In the genomic region with DNA sequence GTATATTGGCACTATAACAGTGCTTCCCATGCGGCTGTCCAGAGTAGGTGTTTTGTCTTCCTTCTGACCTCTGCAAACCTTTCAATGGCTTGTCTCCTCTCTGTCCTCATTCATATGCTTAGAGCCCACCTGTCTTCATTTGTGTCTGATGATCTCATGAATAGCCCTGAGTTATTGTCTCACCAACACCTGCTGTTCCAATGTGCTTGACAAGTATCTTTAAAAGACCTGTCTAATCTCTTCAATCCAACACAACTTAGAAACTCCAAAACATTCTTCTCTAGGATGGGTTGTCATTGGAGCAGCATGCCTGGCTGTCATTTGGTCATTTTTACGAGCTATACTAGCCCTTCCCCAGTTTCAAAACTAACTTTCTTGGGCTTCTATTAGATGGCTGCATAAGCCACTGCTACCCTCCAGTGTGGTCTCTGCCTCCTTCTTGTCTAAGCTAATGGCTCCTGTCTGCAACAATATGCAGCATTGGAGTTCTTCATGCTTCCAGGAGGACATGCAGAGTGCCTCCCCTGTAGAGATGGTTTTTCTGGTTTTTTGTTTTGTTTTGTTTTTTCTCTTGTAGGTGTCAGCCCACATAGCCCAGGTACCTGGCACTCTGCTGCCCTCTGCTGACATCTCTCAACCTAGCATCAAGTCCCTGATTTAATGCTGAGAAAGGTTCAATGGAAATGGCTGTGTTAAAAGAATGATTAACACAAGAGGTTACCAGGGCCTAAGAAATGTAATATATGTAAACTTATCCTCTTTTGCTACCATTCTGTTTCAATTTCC, we compare ENCODE assay signal across 8 mouse cellular contexts.
DNase-seq lines count a peak whose midpoint lies in the region; ATAC-seq and TF ChIP-seq lines count a peak whose summit lies in the region.

No protein-coding gene starts in this region.

- 78% methylated on average over 2 of the region's 2 CpGs for WGBS in intestine, embryonic 14.5 days
- WGBS in intestine, embryonic 16.5 days = 70% methylated on average over 2 of the region's 2 CpGs
- 72% methylated on average over 2 of the region's 2 CpGs for WGBS in hindbrain, embryonic 10.5 days
- 62% methylated on average over 2 of the region's 2 CpGs for WGBS in midbrain, embryonic 13.5 days

- peak; percentile 73 for DNase-seq in intestine, embryonic 14.5 days (ENCODE audit: low spot score)
- peak; percentile 41 for DNase-seq in ES-E14 (ENCODE audit: low read depth, low spot score)
- DNase-seq in cerebellum, postnatal 10 days = peak; percentile 83 to 88
- peak; percentile 45 for DNase-seq in hindbrain, embryonic 10.5 days (ENCODE audit: low spot score)
- DNase-seq in layer of hippocampus, postnatal 25 days (ENCODE audit: extremely low spot score in 1 of 2, low spot score in 1 of 2) = peak; percentile 30 to 70
- peak; percentile 50 for DNase-seq in thymus, postnatal 0 days (ENCODE audit: low spot score)

- no peaks in the 10 kb centered on the region for H3K9me3 ChIP-seq in intestine, embryonic 14.5 days (ENCODE audit: control insufficient read depth, low read length)
- H3K9me3 ChIP-seq in intestine, embryonic 16.5 days (ENCODE audit: control insufficient read depth, low read length) = no peaks in the 10 kb centered on the region
- H3K9me3 ChIP-seq in ES-E14 (ENCODE audit: control insufficient read depth, insufficient read depth, low read depth, low read length) = no peaks in the 10 kb centered on the region
- H3K9me3 ChIP-seq in hindbrain, embryonic 10.5 days = no peaks in the 10 kb centered on the region
- no peaks in the 10 kb centered on the region for H3K9me3 ChIP-seq in midbrain, embryonic 13.5 days

- H3K4me3 ChIP-seq in intestine, embryonic 14.5 days (ENCODE audit: low read depth, low read length) = no peak overlapping the region
- H3K4me3 ChIP-seq in intestine, embryonic 16.5 days (ENCODE audit: low read length) = no peak overlapping the region
- no peak overlapping the region for H3K4me3 ChIP-seq in ES-E14 (ENCODE audit: insufficient read depth in 1 of 2, low read depth in 1 of 2, low read length in 2 of 2, poor library complexity in 1 of 2, severe bottlenecking in 1 of 2)
- H3K4me3 ChIP-seq in hindbrain, embryonic 10.5 days = no peak overlapping the region
- no peak overlapping the region for H3K4me3 ChIP-seq in midbrain, embryonic 13.5 days (replicated peaks)

- peaks cover 2% of the 10 kb centered on the region; the same call in 1 of the 2 replicates for H3K4me1 ChIP-seq in intestine, embryonic 14.5 days (replicated peaks; ENCODE audit: control insufficient read depth, insufficient read depth, low read length)
- H3K4me1 ChIP-seq in intestine, embryonic 16.5 days (ENCODE audit: control insufficient read depth, insufficient read depth, low read length) = peaks cover 2% of the 10 kb centered on the region; the same call in 1 of the 2 replicates
- H3K4me1 ChIP-seq in ES-E14 (ENCODE audit: control insufficient read depth in 2 of 2, insufficient read depth in 2 of 2, low read length in 2 of 2, poor library complexity in 1 of 2) = peaks cover 0 to 2% of the 10 kb centered on the region in 2 experiments; a peak in 1 of 4 replicates
- H3K4me1 ChIP-seq in hindbrain, embryonic 10.5 days (replicated peaks) = peaks cover 4% of the 10 kb centered on the region; the same call in 1 of the 2 replicates
- no peaks in the 10 kb centered on the region for H3K4me1 ChIP-seq in midbrain, embryonic 13.5 days (replicated peaks)

- no peaks in the 10 kb centered on the region for H3K27me3 ChIP-seq in intestine, embryonic 14.5 days (replicated peaks; ENCODE audit: control insufficient read depth, insufficient read depth, low read length)
- H3K27me3 ChIP-seq in intestine, embryonic 16.5 days (replicated peaks; ENCODE audit: control insufficient read depth, insufficient read depth, low read length) = no peaks in the 10 kb centered on the region
- H3K27me3 ChIP-seq in hindbrain, embryonic 10.5 days (ENCODE audit: insufficient read depth, poor library complexity, severe bottlenecking) = no peaks in the 10 kb centered on the region
- no peaks in the 10 kb centered on the region for H3K27me3 ChIP-seq in midbrain, embryonic 13.5 days

- in situ Hi-C loops in ES-E14 (cut with MboI; ENCODE audit: low sequenced_read_pairs in 2 of 2, unreplicated experiment in 2 of 2) = loop anchor here (25.0 kb wide), 1 partner anchor 757 kb away; no protein-coding TSS in a partner anchor

- no peak overlapping the region for H3K4me2 ChIP-seq in intestine, embryonic 14.5 days (ENCODE audit: low read length)
- H3K4me2 ChIP-seq in intestine, embryonic 16.5 days (ENCODE audit: low read depth, low read length) = no peak overlapping the region
- no peak overlapping the region for H3K4me2 ChIP-seq in midbrain, embryonic 13.5 days (replicated peaks)

- H3K27ac ChIP-seq in intestine, embryonic 14.5 days (ENCODE audit: low read depth) = no peak overlapping the region
- no peak overlapping the region for H3K27ac ChIP-seq in intestine, embryonic 16.5 days (ENCODE audit: low read length)
- no peak overlapping the region for H3K27ac ChIP-seq in ES-E14 (ENCODE audit: insufficient read depth, low read depth, low read length, poor library complexity, severe bottlenecking)
- H3K27ac ChIP-seq in hindbrain, embryonic 10.5 days = no peak overlapping the region
- H3K27ac ChIP-seq in midbrain, embryonic 13.5 days = no peak overlapping the region

- no peak for ATAC-seq in intestine, embryonic 14.5 days (replicated peaks; ENCODE audit: low FRiP score, low TSS enrichment, low read depth)
- no peak for ATAC-seq in intestine, embryonic 16.5 days
- ATAC-seq in midbrain, embryonic 13.5 days = peak; percentile 62

- H3K36me3 ChIP-seq in intestine, embryonic 14.5 days (ENCODE audit: control insufficient read depth, insufficient read depth, low read length) = no peaks in the 10 kb centered on the region
- H3K36me3 ChIP-seq in intestine, embryonic 16.5 days (ENCODE audit: control insufficient read depth, insufficient read depth, low read length) = no peaks in the 10 kb centered on the region
- no peaks in the 10 kb centered on the region for H3K36me3 ChIP-seq in ES-E14 (ENCODE audit: control insufficient read depth, insufficient read depth, low read length, poor library complexity, severe bottlenecking)
- no peaks in the 10 kb centered on the region for H3K36me3 ChIP-seq in hindbrain, embryonic 10.5 days
- H3K36me3 ChIP-seq in midbrain, embryonic 13.5 days = no peaks in the 10 kb centered on the region

- H3K9ac ChIP-seq in intestine, embryonic 14.5 days (ENCODE audit: low read length) = no peak overlapping the region
- H3K9ac ChIP-seq in intestine, embryonic 16.5 days (ENCODE audit: low read depth, low read length) = no peak overlapping the region
- no peak overlapping the region for H3K9ac ChIP-seq in ES-E14 (ENCODE audit: insufficient read depth, low read depth, low read length, poor library complexity, severe bottlenecking)
- H3K9ac ChIP-seq in midbrain, embryonic 13.5 days (replicated peaks) = no peak overlapping the region

TF ChIP-seq in ES-E14, 5 proteins besides CTCF, POLR2A, EP300 and RAD21:
- TF ChIP-seq HCFC1 (IDR thresholded peaks at IDR 0.05; ENCODE audit: borderline replicate concordance, insufficient read depth, low read length) (no peak), ZC3H11A (IDR thresholded peaks at IDR 0.05; ENCODE audit: borderline replicate concordance, low read depth, low read length) (peak; percentile 63)
